Mouse (Mus musculus) embryonic fibroblast, embryonic 13.5 days (primary cell): ENCODE results near the gene Ptprn2.

ENCODE experiments used
- CTCF ChIP-seq: IDR thresholded peaks from 2 replicates; pipeline ENCODE4 v1.5.1; 2011; ENCODE audit warnings: mild to moderate bottlenecking, control low read depth, low read length, moderate library complexity, borderline replicate concordance; ENCODE audit not compliant: insufficient read depth
- POLR2A ChIP-seq: IDR thresholded peaks from 2 replicates; pipeline ENCODE4 v1.6.1; 2011; ENCODE audit warnings: low read depth, mild to moderate bottlenecking, control low read depth, low read length, moderate library complexity

GRCm38 (mm10) chr12:116863291-116863899 lies 377.9 kb downstream of the Ptprn2 start:
- TF ChIP-seq CTCF (no peak), POLR2A (no peak)
